Mouse (Mus musculus) erythroblast, embryonic 14.5 days (primary cell): Measurements from ENCODE around the gene Rps9.

ENCODE experiments used
- GATA1 ChIP-seq: IDR thresholded peaks from 2 replicates; pipeline ENCODE4 v1.6.1; 2012; ENCODE audit warnings: low read length, inconsistent platforms, mixed read lengths
- TAL1 ChIP-seq: IDR thresholded peaks from 3 replicates; pipeline ENCODE4 v1.6.1; 2012; ENCODE audit warnings: low read length, inconsistent platforms, mixed read lengths

DNA sequence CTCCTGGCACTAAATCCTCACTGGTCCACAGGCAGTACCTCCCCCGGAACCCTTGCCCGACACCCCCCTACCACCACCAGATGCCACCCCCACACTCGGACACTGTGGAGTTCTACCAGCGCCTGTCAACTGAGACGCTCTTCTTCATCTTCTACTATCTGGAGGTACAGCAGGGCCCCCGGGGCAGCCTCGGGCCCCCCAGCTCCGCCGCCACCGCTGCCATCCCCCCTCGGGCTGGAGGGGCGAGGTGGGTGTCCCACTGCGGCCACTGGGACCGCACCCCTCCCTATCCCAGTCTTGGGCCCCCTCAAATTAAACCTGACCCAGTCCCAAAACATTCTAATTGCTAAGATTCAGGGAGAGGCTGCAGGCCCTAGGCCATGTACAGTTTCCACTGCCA lies 45.2 kb upstream of the Rps9 start:
- TF ChIP-seq GATA1 = no peak
- TF ChIP-seq TAL1 = no peak
